Mouse (Mus musculus): ENCODE data around the gene Gm43738. TPM values are rescaled to one million over a fixed set of nuclear protein-coding genes. Genes with fewer than 3 reads are reported as not detected.

Gene Gm43738
- polyA plus RNA-seq, 1 experiment from 2014 or later = not detected

- Histone ChIP-seq H3K9ac (peak within 1 kb of the TSS; percentile 91), H3K4me3 (peak within 1 kb of the TSS; percentile 80), H3K36me3 (peaks cover 33% of the 10 kb centered on the region), H3K4me1 (peaks cover 28% of the 10 kb centered on the region), H3K27ac (replicated peaks) (peak within 1 kb of the TSS; percentile 63), H3K4me2 (peak within 1 kb of the TSS; percentile 96), H3K9me3 (no peaks in the 10 kb centered on the region), H3K27me3 (replicated peaks) (no peaks in the 10 kb centered on the region)
- WGBS = under 1% methylated on average over 26 of the region's 26 CpGs
- ATAC-seq (ENCODE audit: extremely low read depth, insufficient number of reproducible peaks, low FRiP score, low TSS enrichment) = peak; percentile 98
Observed at GRCm38 (mm10) chr3:89101812-89102494, 1.1 kb upstream of the Gm43738 start, which contains the start of gene Fdps. Fdps (minus strand) TSS chr3:89101959.

GRCm38 (mm10) chr3:89101459-89101811, 536 bp upstream of the Gm43738 start:
- Histone ChIP-seq H3K27me3 (replicated peaks) (no peaks in the 10 kb centered on the region), H3K36me3 (peaks cover 38% of the 10 kb centered on the region), H3K4me2 (peak overlapping the region; percentile 96), H3K27ac (replicated peaks) (peak overlapping the region; percentile 59), H3K9me3 (no peaks in the 10 kb centered on the region), H3K4me3 (peak overlapping the region; percentile 80), H3K4me1 (peaks cover 28% of the 10 kb centered on the region), H3K9ac (peak overlapping the region; percentile 91)
- WGBS = under 1% methylated on average over 19 of the region's 19 CpGs
- ATAC-seq (ENCODE audit: extremely low read depth, insufficient number of reproducible peaks, low FRiP score, low TSS enrichment) = no peak

- H3K4me1 ChIP-seq = peaks cover 30% of the 10 kb centered on the region
- H3K9ac ChIP-seq = no peak overlapping the region
- peaks cover 36% of the 10 kb centered on the region for H3K27me3 ChIP-seq (replicated peaks)
- no peak overlapping the region for H3K27ac ChIP-seq (replicated peaks)
- H3K9me3 ChIP-seq = no peaks in the 10 kb centered on the region
- H3K36me3 ChIP-seq = peaks cover 53% of the 10 kb centered on the region
- ATAC-seq (ENCODE audit: extremely low read depth, insufficient number of reproducible peaks, low FRiP score, low TSS enrichment) = no peak
- no peak overlapping the region for H3K4me3 ChIP-seq
- WGBS = 79% methylated on average over 10 of the region's 10 CpGs
- no peak overlapping the region for H3K4me2 ChIP-seq
Observed at GRCm38 (mm10) chr3:89094021-89094420, 6.9 kb downstream of the Gm43738 start.

GRCm38 (mm10) chr3:89093175-89093574, 7.7 kb downstream of the Gm43738 start, which contains the start of gene Rusc1:
Rusc1 (minus strand) TSS chr3:89093311.
- Histone ChIP-seq H3K27me3 (replicated peaks) (peaks cover 45% of the 10 kb centered on the region), H3K4me3 (peak within 1 kb of the TSS; percentile 73), H3K9ac (peak within 1 kb of the TSS; percentile 86), H3K36me3 (peaks cover 44% of the 10 kb centered on the region), H3K4me2 (peak within 1 kb of the TSS; percentile 100), H3K9me3 (no peaks in the 10 kb centered on the region), H3K4me1 (peaks cover 37% of the 10 kb centered on the region), H3K27ac (replicated peaks) (no peak within 1 kb of the TSS)
- WGBS = under 1% methylated on average over 18 of the region's 18 CpGs
- no peak for ATAC-seq (ENCODE audit: extremely low read depth, insufficient number of reproducible peaks, low FRiP score, low TSS enrichment)

- H3K36me3 ChIP-seq = peaks cover 38% of the 10 kb centered on the region
- H3K9me3 ChIP-seq = no peaks in the 10 kb centered on the region
- peaks cover 43% of the 10 kb centered on the region for H3K4me1 ChIP-seq
- H3K27ac ChIP-seq (replicated peaks) = no peak overlapping the region
- no peak for ATAC-seq (ENCODE audit: extremely low read depth, insufficient number of reproducible peaks, low FRiP score, low TSS enrichment)
- H3K4me2 ChIP-seq = peak overlapping the region; percentile 100
- WGBS = 22% methylated on average over 11 of the region's 11 CpGs
- peaks cover 45% of the 10 kb centered on the region for H3K27me3 ChIP-seq (replicated peaks)
- H3K9ac ChIP-seq = peak overlapping the region; percentile 86
- peak overlapping the region; percentile 73 for H3K4me3 ChIP-seq
Observed at GRCm38 (mm10) chr3:89092509-89093090, 8.3 kb downstream of the Gm43738 start.

GRCm38 (mm10) chr3:89091811-89092508, 8.9 kb downstream of the Gm43738 start:
- Histone ChIP-seq H3K27ac (replicated peaks) (no peak overlapping the region), H3K9me3 (no peaks in the 10 kb centered on the region), H3K27me3 (replicated peaks) (peaks cover 45% of the 10 kb centered on the region), H3K36me3 (peaks cover 32% of the 10 kb centered on the region), H3K4me2 (peak overlapping the region; percentile 100), H3K9ac (peak overlapping the region; percentile 86), H3K4me1 (peaks cover 49% of the 10 kb centered on the region), H3K4me3 (peak overlapping the region; percentile 73)
- no peak for ATAC-seq (ENCODE audit: extremely low read depth, insufficient number of reproducible peaks, low FRiP score, low TSS enrichment)
- 15% methylated on average over 20 of the region's 20 CpGs for WGBS

GRCm38 (mm10) chr3:89090694-89091655, 9.9 kb downstream of the Gm43738 start:
- WGBS = under 1% methylated on average over 72 of the region's 74 CpGs
- peak overlapping the region; percentile 100 for H3K4me2 ChIP-seq
- H3K27ac ChIP-seq (replicated peaks) = peak overlapping the region; percentile 73
- peaks cover 26% of the 10 kb centered on the region for H3K36me3 ChIP-seq
- H3K9ac ChIP-seq = peak overlapping the region; percentile 86
- ATAC-seq (ENCODE audit: extremely low read depth, insufficient number of reproducible peaks, low FRiP score, low TSS enrichment) = peak; percentile 43
- H3K4me3 ChIP-seq = peak overlapping the region; percentile 73
- H3K9me3 ChIP-seq = no peaks in the 10 kb centered on the region
- H3K4me1 ChIP-seq = peaks cover 49% of the 10 kb centered on the region
- peaks cover 45% of the 10 kb centered on the region for H3K27me3 ChIP-seq (replicated peaks)

GRCm38 (mm10) chr3:89089882-89090591, 10.9 kb downstream of the Gm43738 start:
- H3K4me1 ChIP-seq = peaks cover 49% of the 10 kb centered on the region
- H3K27ac ChIP-seq (replicated peaks) = peak overlapping the region; percentile 73
- peaks cover 45% of the 10 kb centered on the region for H3K27me3 ChIP-seq (replicated peaks)
- H3K4me3 ChIP-seq = peak overlapping the region; percentile 73
- no peaks in the 10 kb centered on the region for H3K9me3 ChIP-seq
- H3K9ac ChIP-seq = peak overlapping the region; percentile 86
- H3K36me3 ChIP-seq = peaks cover 21% of the 10 kb centered on the region
- H3K4me2 ChIP-seq = peak overlapping the region; percentile 100
- peak; percentile 76 for ATAC-seq (ENCODE audit: extremely low read depth, insufficient number of reproducible peaks, low FRiP score, low TSS enrichment)
- WGBS = under 1% methylated on average over 39 of the region's 40 CpGs

- H3K27ac ChIP-seq (replicated peaks) = no peak overlapping the region
- WGBS = 48% methylated on average over 14 of the region's 14 CpGs
- peaks cover 41% of the 10 kb centered on the region for H3K27me3 ChIP-seq (replicated peaks)
- peak overlapping the region; percentile 100 for H3K4me2 ChIP-seq
- peaks cover 55% of the 10 kb centered on the region for H3K4me1 ChIP-seq
- H3K9ac ChIP-seq = peak overlapping the region; percentile 86
- no peaks in the 10 kb centered on the region for H3K9me3 ChIP-seq
- peaks cover 17% of the 10 kb centered on the region for H3K36me3 ChIP-seq
- peak overlapping the region; percentile 73 for H3K4me3 ChIP-seq
- no peak for ATAC-seq (ENCODE audit: extremely low read depth, insufficient number of reproducible peaks, low FRiP score, low TSS enrichment)
Observed at GRCm38 (mm10) chr3:89088974-89089373, 11.9 kb downstream of the Gm43738 start.
